Mouse (Mus musculus): ENCODE results near the gene Acnat1. TPM values are rescaled to one million over a fixed set of nuclear protein-coding genes. Genes with fewer than 3 reads are reported as not detected.

The Acnat1 gene
- 0.08 TPM in 1 of 2 replicates, not detected in the other for polyA plus RNA-seq (2012; rRNA removed; ENCODE audit: low replicate concordance)

DNA sequence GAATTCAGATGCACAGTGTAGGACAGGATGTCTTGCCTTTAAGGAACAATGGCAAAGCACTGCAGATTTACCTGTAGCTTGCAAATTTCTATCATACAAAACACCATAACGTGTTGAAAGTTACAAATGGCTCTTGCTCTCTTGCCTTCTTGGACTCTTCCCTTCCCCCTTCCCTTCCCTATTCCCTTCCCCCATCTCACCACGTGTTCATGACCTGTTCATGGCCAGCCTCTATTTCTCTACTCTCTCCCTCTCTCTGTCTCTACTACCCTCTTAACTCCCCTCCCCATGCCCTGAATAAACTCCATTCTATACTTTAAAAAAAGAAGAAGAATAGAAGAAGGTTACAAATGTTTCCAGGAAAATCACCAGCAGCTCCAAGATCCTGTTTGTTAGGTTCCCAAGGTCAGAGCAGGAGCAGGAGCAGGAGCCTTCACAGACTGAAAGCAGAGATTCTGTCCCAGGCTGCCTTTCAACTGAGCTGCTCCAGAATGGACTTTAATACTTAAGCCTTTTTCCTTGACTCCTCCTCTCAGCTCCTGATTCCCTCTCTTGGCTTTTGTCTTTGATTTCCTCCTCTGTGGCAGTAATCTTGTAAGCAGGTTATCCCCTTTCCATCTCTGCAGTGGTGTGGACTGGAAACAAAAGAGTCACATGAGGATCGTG is at the start of gene Acnat1:
Acnat1 (minus strand) TSS at position 478 of the 666 bp plus-strand sequence.

GRCm38 (mm10) chr4:49520572-49521340 is 47.0 kb upstream of the Acnat1 start, which contains the start of the genes Mrpl50 and Zfp189:
TSS of gene Mrpl50 (minus strand) at chr4:49521093.
TSS of gene Zfp189 (plus strand) at chr4:49521176.

GRCm38 (mm10) chr4:49506386-49506785 is 32.7 kb upstream of the Acnat1 start, which contains the start of gene Baat:
TSS of gene Baat (minus strand) at chr4:49506557.

DNA sequence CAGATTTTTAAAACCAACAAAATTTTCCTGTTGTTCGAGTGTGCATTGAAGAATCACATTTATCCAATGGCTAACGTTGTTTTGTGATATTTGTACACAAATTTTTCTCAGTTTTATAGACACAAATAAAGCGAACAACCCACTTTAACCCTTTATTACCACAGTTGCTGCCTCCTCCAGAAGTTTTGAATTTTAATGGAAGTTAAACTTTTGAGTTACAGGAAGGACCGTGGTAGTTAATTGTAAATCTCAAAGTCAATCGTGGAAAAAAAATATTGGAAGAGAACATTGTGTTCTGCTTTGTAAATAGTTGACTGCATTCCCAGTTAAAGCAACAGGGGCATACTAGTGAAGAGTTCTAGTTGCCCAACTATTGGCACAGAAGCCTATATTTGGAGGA is 65.8 kb downstream of the Acnat1 start, which contains the start of gene Acnat2:
Acnat2 (minus strand) TSS at position 195 of the 400 bp plus-strand sequence.

Other genes with a start within 250 kb of the Acnat1 start
- 0.10 TPM in 1 of 2 replicates, not detected in the other for gene Acnat2, start 65.8 kb downstream of the Acnat1 start, polyA plus RNA-seq (2012; rRNA removed; ENCODE audit: low replicate concordance)
- gene Baat, start 32.6 kb upstream of the Acnat1 start, polyA plus RNA-seq (2012; rRNA removed; ENCODE audit: low replicate concordance): 0.20 TPM in 1 of 2 replicates, not detected in the other
- 1.9 and 6.2 TPM in 2 replicates for gene Mrpl50, start 47.2 kb upstream of the Acnat1 start, polyA plus RNA-seq (2012; rRNA removed; ENCODE audit: low replicate concordance)
- 0.60 and 1.0 TPM in 2 replicates for gene Zfp189, start 47.3 kb upstream of the Acnat1 start, polyA plus RNA-seq (2012; rRNA removed; ENCODE audit: low replicate concordance)
- gene Aldob, start 75.6 kb upstream of the Acnat1 start, polyA plus RNA-seq (2012; rRNA removed; ENCODE audit: low replicate concordance): 0.34 and 7.2 TPM in 2 replicates
- gene Tmem246, start 124.0 kb upstream of the Acnat1 start, polyA plus RNA-seq (2012; rRNA removed; ENCODE audit: low replicate concordance): 12.2 and 20.4 TPM in 2 replicates
- gene Rnf20, start 158.1 kb upstream of the Acnat1 start, polyA plus RNA-seq (2012; rRNA removed; ENCODE audit: low replicate concordance): 18.2 and 19.4 TPM in 2 replicates
- not detected in 2 replicates for gene Ppp3r2, start 208.1 kb upstream of the Acnat1 start, polyA plus RNA-seq (2012; rRNA removed; ENCODE audit: low replicate concordance)